Mouse (Mus musculus) midbrain, embryonic 13.5 days (tissue): ENCODE data around the gene Hivep3. TPM values are rescaled to one million over a fixed set of nuclear protein-coding genes. Genes with fewer than 3 reads are reported as not detected.
A peak's percentile ranks its signal among the peaks of the same experiment; 100 is the strongest.

Experiments
- ATAC-seq: fragments of 200-750 bp; cut with Nextera tagmentation; 2 replicates; pipeline ENCODE4 v1.8.0; 2017; ENCODE audit warnings: mild to moderate bottlenecking, moderate TSS enrichment, moderate library complexity
- H3K27ac ChIP-seq: fragments of 300-500 bp; sonication (generic); 2 replicates; pipeline ENCODE4 v1.5.1; 2015; ENCODE audit warnings: inconsistent platforms, mild to moderate bottlenecking, moderate library complexity
- H3K27me3 ChIP-seq: fragments of 300-500 bp; sonication (generic); 2 replicates; pipeline ENCODE4 v1.6.1; 2015; ENCODE audit warnings: mild to moderate bottlenecking, inconsistent platforms
- H3K36me3 ChIP-seq: fragments of 300-500 bp; sonication (generic); 2 replicates; pipeline ENCODE4 v1.6.1; 2015; ENCODE audit warnings: mild to moderate bottlenecking, inconsistent platforms
- H3K4me1 ChIP-seq: fragments of 300-500 bp; sonication (generic); replicated peaks from 2 replicates; pipeline ENCODE4 v1.6.1; 2015; ENCODE audit warnings: inconsistent platforms
- H3K4me2 ChIP-seq: fragments of 300-500 bp; sonication (generic); replicated peaks from 2 replicates; pipeline ENCODE4 v1.6.1; 2015; ENCODE audit warnings: moderate library complexity, mild to moderate bottlenecking, inconsistent platforms
- H3K4me3 ChIP-seq: fragments of 300-500 bp; sonication (generic); replicated peaks from 2 replicates; pipeline ENCODE4 v1.5.1; 2015; ENCODE audit warnings: mild to moderate bottlenecking, inconsistent platforms
- H3K9ac ChIP-seq: fragments of 300-500 bp; sonication (generic); replicated peaks from 2 replicates; pipeline ENCODE4 v1.6.1; 2015; ENCODE audit warnings: mild to moderate bottlenecking, inconsistent platforms
- H3K9me3 ChIP-seq: fragments of 300-500 bp; sonication (generic); 2 replicates; pipeline ENCODE4 v1.6.1; 2016; ENCODE audit warnings: mild to moderate bottlenecking, inconsistent platforms
- WGBS: fragments of 180-500 bp; shearing (Covaris S2); methylation state at CpG from one replicate; pipeline ENCODE4 v1.1.7; 2015; 5-methylcytosine and 5-hydroxymethylcytosine counted together
- polyA plus RNA-seq: library from polyadenylated mRNA; unstranded; fragments of >200 nt; fragmentation: Nextera tagmentation; extraction: Ambion mirVana; gene quantifications from 2 replicates; pipeline ENCODE4 v1.2.1, GENCODE M21; 2015

Hivep3 gene
- polyA plus RNA-seq, 1 experiment from 2014 or later = 9.5 TPM

DNA sequence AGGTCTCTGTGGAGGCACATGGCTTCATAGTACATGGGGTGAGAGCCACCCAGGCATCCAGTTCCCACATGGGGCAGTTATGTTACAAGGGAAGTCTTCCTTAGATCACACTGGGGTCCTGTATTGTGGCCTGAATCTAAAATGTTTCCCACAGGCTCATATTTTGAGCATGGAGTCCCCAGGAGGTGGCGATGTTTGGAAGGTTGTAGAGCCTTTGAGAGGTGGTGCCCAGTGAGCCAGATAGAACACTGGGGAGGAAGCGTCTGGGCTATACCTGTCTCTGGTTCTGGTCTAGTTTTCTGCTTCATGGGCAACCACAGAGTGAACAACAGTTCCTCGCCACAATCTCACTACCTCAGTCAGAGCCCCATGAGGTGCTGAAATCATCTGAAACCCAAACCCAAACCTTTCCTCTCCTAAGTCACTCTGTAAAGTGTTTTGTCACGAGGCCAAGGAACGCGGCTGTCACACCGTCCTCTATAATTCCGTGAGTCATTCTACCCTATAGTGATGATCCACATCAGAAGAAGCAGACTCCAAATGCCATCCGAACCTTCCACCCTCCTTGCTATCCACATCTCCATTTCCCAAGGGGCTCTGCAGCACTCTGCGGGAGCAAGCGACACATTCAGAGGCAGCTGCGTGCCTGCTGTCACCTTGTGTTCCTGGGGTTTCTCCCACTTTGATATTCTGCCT, 187.6 kb downstream of the Hivep3 start:
- H3K27ac ChIP-seq = no peak overlapping the region
- 80% methylated on average over 12 of the region's 12 CpGs for WGBS
- no peak for ATAC-seq

GRCm38 (mm10) chr4:119921723-119922266, 188.2 kb downstream of the Hivep3 start:
- Histone ChIP-seq H3K36me3 (no peaks in the 10 kb centered on the region), H3K9me3 (0 out of 2 replicates have a peak, but pooled peaks cover 4% of the 10 kb centered on the region), H3K4me2 (no peak overlapping the region), H3K27me3 (no peaks in the 10 kb centered on the region), H3K4me1 (peaks cover 5% of the 10 kb centered on the region; the same call in 1 of the 2 replicates), H3K27ac (no peak overlapping the region), H3K4me3 (no peak overlapping the region), H3K9ac (no peak overlapping the region)
- no peak for ATAC-seq
- 71% methylated on average over 8 of the region's 8 CpGs for WGBS

More for the DNA sequence above, 187.6 kb downstream of the Hivep3 start:
- peaks cover 5% of the 10 kb centered on the region; the same call in 1 of the 2 replicates for H3K4me1 ChIP-seq
- 0 out of 2 replicates have a peak, but pooled peaks cover 4% of the 10 kb centered on the region for H3K9me3 ChIP-seq
- no peaks in the 10 kb centered on the region for H3K27me3 ChIP-seq
- H3K9ac ChIP-seq = no peak overlapping the region
- H3K36me3 ChIP-seq = no peaks in the 10 kb centered on the region
- no peak overlapping the region for H3K4me2 ChIP-seq
- no peak overlapping the region for H3K4me3 ChIP-seq

DNA sequence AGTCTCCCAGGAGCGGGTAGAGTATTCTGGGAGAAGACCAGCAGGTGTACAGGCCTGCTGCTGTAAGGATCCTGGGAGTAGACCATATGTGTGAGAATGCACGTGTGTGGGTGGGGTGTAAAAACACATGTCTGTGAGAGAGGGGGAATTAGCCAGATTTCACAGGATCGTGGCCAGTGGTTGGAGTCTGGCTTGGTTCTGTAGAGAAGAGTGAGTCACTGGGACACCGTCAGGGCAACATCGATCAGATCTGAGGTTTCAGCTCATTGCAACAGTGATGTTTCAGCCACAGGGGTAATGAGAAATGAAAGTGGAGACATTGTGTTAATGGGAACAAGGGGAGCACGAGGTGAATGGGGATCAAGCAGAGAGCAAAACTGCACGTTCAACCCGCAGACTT, 189.4 kb downstream of the Hivep3 start:
- Histone ChIP-seq H3K4me1 (peaks cover 5% of the 10 kb centered on the region; the same call in 1 of the 2 replicates), H3K4me2 (no peak overlapping the region), H3K27me3 (no peaks in the 10 kb centered on the region), H3K9me3 (0 out of 2 replicates have a peak, but pooled peaks cover 4% of the 10 kb centered on the region), H3K4me3 (no peak overlapping the region), H3K27ac (no peak overlapping the region), H3K9ac (no peak overlapping the region), H3K36me3 (no peaks in the 10 kb centered on the region)
- WGBS = 93% methylated on average over 8 of the region's 8 CpGs
- no peak for ATAC-seq

DNA sequence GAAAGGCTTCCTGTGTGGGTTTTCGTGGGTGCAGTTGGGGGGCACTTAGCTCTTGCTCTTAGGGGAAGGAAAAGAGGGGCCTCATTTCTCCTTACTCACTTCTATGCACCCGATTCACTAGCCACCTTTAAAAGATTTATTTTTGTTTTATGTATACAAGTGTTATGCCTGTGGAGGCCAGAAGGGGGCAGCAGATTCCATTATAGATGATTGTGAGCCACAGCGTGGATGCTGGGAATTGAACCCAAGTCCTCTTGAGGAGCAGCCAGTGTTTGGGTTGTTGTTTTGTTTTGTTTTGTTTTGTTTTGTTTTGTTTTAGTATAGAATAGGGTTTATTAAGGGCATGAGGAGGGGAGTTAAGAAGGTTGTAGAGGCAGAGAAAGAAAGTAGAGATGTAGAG, 189.8 kb downstream of the Hivep3 start:
- no peak overlapping the region for H3K4me3 ChIP-seq
- no peaks in the 10 kb centered on the region for H3K36me3 ChIP-seq
- WGBS = 81% methylated on average over 3 of the region's 3 CpGs
- 0 out of 2 replicates have a peak, but pooled peaks cover 4% of the 10 kb centered on the region for H3K9me3 ChIP-seq
- no peak for ATAC-seq
- H3K27me3 ChIP-seq = no peaks in the 10 kb centered on the region
- no peak overlapping the region for H3K9ac ChIP-seq
- peaks cover 5% of the 10 kb centered on the region; the same call in 1 of the 2 replicates for H3K4me1 ChIP-seq
- H3K27ac ChIP-seq = no peak overlapping the region
- H3K4me2 ChIP-seq = no peak overlapping the region

GRCm38 (mm10) chr4:119925052-119925451, 191.5 kb downstream of the Hivep3 start:
- Histone ChIP-seq H3K4me1 (peaks cover 5% of the 10 kb centered on the region; the same call in 1 of the 2 replicates), H3K9me3 (0 out of 2 replicates have a peak, but pooled peaks cover 4% of the 10 kb centered on the region), H3K4me2 (no peak overlapping the region), H3K27ac (no peak overlapping the region), H3K4me3 (no peak overlapping the region), H3K9ac (no peak overlapping the region), H3K27me3 (no peaks in the 10 kb centered on the region), H3K36me3 (no peaks in the 10 kb centered on the region)
- ATAC-seq = no peak

DNA sequence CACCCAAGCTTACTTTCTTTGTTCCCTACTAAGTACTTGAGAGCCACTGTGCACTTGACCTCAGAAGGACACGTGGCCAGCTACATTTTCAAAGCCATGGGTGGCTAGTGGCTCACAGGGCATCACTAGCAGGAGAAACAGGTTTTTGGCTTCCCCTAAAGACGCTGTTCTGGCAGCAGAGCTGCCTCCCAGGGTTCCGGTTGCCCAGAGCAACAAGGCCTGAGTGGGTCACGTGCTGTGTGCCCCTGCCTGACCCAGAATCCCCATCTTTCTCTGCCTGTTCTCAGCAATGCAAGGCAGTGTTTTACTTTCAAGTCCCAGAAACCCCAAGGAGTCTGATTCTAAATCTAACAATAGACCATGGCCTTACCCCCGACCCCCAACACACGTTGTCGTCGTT, 198.3 kb downstream of the Hivep3 start:
- H3K9me3 ChIP-seq = no peaks in the 10 kb centered on the region
- H3K27me3 ChIP-seq = no peaks in the 10 kb centered on the region
- no peaks in the 10 kb centered on the region for H3K36me3 ChIP-seq
- no peak overlapping the region for H3K9ac ChIP-seq
- peak overlapping the region; percentile 46 for H3K27ac ChIP-seq
- no peak overlapping the region for H3K4me2 ChIP-seq
- 20% methylated on average over 8 of the region's 8 CpGs for WGBS
- peak; percentile 66 for ATAC-seq
- H3K4me1 ChIP-seq = peaks cover 22% of the 10 kb centered on the region
- H3K4me3 ChIP-seq = no peak overlapping the region

GRCm38 (mm10) chr4:119932549-119933257, 199.1 kb downstream of the Hivep3 start:
- WGBS = 43% methylated on average over 13 of the region's 13 CpGs
- peak; percentile 76 for ATAC-seq

GRCm38 (mm10) chr4:119934901-119935300, 201.3 kb downstream of the Hivep3 start:
- WGBS = 85% methylated on average over 4 of the region's 4 CpGs

More at GRCm38 (mm10) chr4:119932549-119933257, 199.1 kb downstream of the Hivep3 start:
- no peaks in the 10 kb centered on the region for H3K9me3 ChIP-seq
- peak overlapping the region; percentile 46 for H3K27ac ChIP-seq
- H3K36me3 ChIP-seq = no peaks in the 10 kb centered on the region
- no peak overlapping the region for H3K4me3 ChIP-seq
- no peak overlapping the region for H3K9ac ChIP-seq
- H3K27me3 ChIP-seq = no peaks in the 10 kb centered on the region
- peaks cover 25% of the 10 kb centered on the region for H3K4me1 ChIP-seq
- no peak overlapping the region for H3K4me2 ChIP-seq

GRCm38 (mm10) chr4:119937876-119938275, 204.3 kb downstream of the Hivep3 start:
- peak overlapping the region; percentile 36; the same call in 1 of the 2 replicates for H3K27ac ChIP-seq
- H3K9me3 ChIP-seq = no peaks in the 10 kb centered on the region
- 0 out of 2 replicates have a peak overlapping the region, but pooled peaks have one; percentile 14 for H3K9ac ChIP-seq
- no peaks in the 10 kb centered on the region for H3K27me3 ChIP-seq
- no peak overlapping the region for H3K4me2 ChIP-seq
- H3K4me1 ChIP-seq = peaks cover 14% of the 10 kb centered on the region
- no peaks in the 10 kb centered on the region for H3K36me3 ChIP-seq
- peak; percentile 74 for ATAC-seq
- no peak overlapping the region for H3K4me3 ChIP-seq
- WGBS = 57% methylated on average over 7 of the region's 7 CpGs

More at GRCm38 (mm10) chr4:119934901-119935300, 201.3 kb downstream of the Hivep3 start:
- H3K36me3 ChIP-seq = no peaks in the 10 kb centered on the region
- H3K27me3 ChIP-seq = no peaks in the 10 kb centered on the region
- no peak overlapping the region for H3K4me2 ChIP-seq
- no peak overlapping the region for H3K27ac ChIP-seq
- H3K9me3 ChIP-seq = no peaks in the 10 kb centered on the region
- H3K4me3 ChIP-seq = no peak overlapping the region
- H3K9ac ChIP-seq = no peak overlapping the region
- no peak for ATAC-seq
- peaks cover 31% of the 10 kb centered on the region for H3K4me1 ChIP-seq

DNA sequence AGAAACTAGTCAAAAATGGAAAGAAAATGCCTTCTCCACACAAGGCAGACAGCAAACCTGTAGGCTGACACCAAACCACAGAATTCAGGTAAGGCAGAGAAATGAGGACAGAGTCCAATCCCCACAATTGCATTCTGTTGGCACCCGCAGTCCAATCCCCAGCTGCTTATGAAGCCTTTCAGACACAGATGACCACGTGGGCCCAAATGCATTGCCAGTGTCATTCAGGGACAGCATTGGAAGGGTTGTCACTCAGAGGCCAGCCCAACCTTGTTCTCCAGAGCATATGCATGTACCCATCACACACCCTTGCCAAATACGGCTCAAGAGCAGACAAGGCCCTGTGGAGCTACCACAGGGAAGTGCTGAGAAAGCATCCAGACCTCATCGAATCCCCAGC, 204.9 kb downstream of the Hivep3 start:
- Histone ChIP-seq H3K4me1 (peaks cover 9% of the 10 kb centered on the region), H3K9ac (no peak overlapping the region), H3K4me2 (no peak overlapping the region), H3K9me3 (no peaks in the 10 kb centered on the region), H3K27me3 (no peaks in the 10 kb centered on the region), H3K4me3 (no peak overlapping the region), H3K27ac (0 out of 2 replicates have a peak overlapping the region, but pooled peaks have one; percentile 61), H3K36me3 (no peaks in the 10 kb centered on the region)
- 81% methylated on average over 4 of the region's 4 CpGs for WGBS
- ATAC-seq = no peak

- ATAC-seq = no peak
- Histone ChIP-seq H3K36me3 (no peaks in the 10 kb centered on the region), H3K4me2 (no peak overlapping the region), H3K27ac (no peak overlapping the region), H3K4me1 (peaks cover 9% of the 10 kb centered on the region), H3K9ac (no peak overlapping the region), H3K4me3 (no peak overlapping the region), H3K27me3 (no peaks in the 10 kb centered on the region), H3K9me3 (peaks cover 2% of the 10 kb centered on the region; the same call in 1 of the 2 replicates)
- 82% methylated on average over 6 of the region's 6 CpGs for WGBS
Observed at GRCm38 (mm10) chr4:119939786-119940185, 206.2 kb downstream of the Hivep3 start.
